Mouse (Mus musculus) left cerebral cortex, adult 8-10 months (tissue): ENCODE measurements around the gene Hoxa6. TPM values are rescaled to one million over a fixed set of nuclear protein-coding genes. Genes with fewer than 3 reads are reported as not detected.

Experiments
- DNase-seq, 2 experiments: peaks; one replicate each; pipeline ENCODE4 v3.0.0; 2022; ENCODE audit warnings: low spot score in 2 of 2
- total RNA-seq, 4 experiments: library from RNA; stranded (reverse); gene quantifications; 2 replicates each; pipeline ENCODE4 v1.2.4; 2022

Hoxa6 gene
- total RNA-seq, 4 experiments from 2014 or later = not detected

DNA sequence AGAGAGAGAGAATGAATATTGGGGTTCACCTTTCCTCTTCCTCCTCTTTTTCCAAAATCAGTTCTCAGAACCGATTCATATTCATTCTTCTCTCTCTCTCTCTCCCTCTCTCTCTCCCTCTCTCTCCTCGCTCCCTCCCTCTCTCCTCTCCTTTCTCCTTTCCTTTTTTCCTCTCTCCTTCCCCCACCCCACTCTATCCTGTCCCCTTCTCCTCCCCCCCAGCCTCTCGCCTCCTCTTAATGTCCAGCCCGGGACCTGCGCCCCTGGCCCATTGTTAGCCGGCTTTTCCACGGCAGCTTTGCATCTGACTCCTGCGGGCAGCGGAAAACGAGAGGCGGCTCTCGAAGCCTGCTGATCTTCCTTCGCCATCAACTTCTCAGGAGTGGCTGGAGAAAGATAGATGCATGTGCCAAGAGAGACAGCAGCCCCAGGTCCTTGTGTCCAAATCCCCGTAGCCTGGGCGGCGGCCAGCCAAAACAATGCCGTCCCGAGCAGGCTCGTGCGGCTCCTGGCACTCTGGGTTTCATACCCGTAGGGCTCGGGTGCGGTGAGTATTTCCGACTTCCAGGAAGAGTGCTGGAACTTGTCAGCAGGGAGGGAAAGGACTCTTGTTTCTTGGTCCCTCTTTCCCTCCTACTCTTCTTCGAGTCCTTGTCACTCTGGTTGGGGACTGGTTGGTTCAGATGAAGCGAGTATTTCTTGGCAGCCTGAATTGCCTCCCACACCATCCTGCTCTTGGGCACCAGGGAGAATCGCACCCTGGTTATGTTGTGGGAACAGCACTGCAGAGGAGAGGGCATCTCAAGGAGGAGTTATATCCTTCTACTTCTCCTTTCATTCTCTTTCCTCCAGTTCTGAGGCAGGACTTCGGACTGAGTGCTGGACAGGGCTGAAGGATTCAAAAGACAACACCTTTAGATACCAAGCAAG, 42.8 kb downstream of the Hoxa6 start:
- no peak for DNase-seq

DNA sequence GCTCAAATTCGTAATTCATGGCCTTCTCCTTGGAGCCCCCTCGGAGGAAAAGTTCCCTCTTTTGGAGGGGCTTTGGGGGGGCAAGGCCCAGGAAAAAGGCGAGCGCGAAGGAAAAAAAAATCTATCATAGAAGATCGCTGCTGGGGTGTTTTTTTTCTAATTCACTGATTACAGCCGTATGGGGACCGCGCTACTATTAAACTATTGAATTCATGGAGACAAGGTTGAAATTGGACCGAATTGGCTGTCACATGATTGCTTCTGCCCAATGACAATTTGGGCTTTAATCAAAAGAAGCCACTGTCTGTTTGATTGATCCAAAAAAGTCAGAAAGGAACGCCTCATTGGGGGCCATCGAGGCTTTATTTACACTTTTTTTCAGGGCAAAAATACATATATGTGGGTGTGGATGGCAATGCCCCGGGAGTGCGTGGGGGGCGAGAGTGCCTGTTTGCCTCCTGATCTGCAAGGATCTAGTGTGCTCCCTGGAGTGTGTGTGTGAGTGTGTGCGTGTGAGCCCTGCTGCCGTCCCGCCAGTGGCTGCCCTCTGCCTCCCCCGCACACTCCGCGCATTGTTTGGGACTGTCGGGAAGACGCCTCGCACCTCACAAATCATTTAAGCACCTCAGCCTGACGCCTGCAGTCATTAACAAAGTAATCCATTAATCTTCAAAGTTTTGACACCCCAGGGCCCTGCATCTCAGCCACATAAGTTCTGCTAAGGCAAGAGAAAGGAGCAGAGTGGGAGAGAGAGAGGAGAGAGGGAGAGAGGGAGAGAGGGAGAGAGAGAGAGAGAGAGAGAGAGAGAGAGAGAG, 43.7 kb downstream of the Hoxa6 start, which contains the start of gene Hoxa2:
Gene Hoxa2 (minus strand): TSS at position 206 of the 815 bp plus-strand sequence.
- no peak for DNase-seq

DNA sequence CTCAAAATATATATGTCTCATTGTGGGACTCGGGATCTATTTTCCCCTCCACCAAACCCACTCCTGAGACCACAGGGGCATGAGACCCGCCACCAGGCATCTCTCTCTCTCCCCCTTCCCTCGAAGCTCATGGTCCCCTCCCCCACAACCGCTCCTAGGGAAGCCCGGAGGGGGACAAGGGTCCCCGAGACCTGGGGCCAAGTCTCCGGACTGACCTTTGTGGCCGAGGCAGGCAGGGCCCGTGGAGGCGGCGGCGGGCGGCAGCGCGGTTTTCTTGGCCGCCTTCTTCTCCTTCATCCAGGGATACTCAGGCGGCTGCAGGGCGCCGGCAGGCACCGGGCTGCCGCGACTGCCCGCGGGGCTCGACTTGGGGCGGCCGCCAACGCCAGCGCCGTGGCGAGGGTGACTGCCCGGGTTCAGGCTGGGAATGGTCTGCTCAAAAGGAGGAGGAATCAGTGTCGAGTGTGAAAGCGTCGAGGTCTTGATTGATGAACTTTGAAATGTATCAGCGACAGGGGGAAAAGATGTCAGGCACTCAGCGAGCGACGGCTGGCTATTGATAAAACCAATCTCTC, 44.4 kb downstream of the Hoxa6 start:
- DNase-seq = no peak

GRCm38 (mm10) chr6:52163366-52164031, 45.0 kb downstream of the Hoxa6 start:
- DNase-seq = no peak

- DNase-seq = no peak
Observed at GRCm38 (mm10) chr6:52162611-52163365, 45.7 kb downstream of the Hoxa6 start.

DNA sequence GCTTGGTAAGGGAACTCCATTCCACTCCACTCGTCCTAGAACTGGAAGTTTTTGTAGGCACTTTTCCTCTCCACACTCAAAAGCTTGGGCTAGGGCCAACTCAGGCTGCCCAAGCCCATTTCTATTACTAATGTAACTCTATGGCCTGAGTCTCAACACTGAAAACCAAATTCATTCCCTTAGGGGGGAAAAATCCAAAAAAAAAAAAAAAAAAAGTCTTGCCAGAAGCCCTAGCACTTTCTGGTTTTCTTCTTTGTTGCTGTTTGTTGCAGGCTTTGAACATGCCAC, 46.5 kb downstream of the Hoxa6 start:
- no peak for DNase-seq

DNA sequence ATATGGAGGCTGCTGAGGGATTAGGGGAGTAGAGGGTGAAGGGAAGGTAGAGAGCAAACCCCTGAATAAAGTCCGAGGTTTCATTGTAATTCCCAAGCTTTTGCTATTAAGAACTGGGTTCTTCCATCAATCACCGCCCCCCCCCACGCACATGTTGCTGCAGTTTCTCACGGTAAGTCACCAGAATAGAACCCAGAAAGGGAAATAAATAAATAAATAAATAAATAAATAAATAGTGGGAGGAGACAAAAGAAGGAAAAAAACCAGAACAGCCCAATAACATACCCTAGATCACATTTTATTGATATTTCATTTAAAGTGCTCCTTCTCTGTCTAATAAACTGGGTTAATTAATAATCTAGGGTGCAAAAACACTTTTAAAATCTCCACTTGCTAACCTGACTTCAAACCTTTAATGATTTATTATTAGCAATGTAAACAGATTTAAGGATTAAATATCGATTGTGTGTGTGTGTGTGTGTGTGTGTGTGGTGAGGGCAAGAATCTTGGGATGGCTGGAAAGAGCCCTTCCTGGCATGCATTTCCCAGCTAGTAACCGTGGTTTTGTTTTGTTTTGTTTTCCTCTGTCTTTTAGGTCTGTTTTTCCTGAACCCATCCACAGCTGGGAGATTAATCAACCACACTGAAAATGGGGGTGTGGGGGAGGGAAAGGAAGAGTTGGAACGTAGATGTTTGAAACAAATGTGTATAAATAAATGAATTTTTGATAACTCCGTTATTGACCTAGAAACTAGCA, 47.0 kb downstream of the Hoxa6 start:
- DNase-seq = no peak

DNA sequence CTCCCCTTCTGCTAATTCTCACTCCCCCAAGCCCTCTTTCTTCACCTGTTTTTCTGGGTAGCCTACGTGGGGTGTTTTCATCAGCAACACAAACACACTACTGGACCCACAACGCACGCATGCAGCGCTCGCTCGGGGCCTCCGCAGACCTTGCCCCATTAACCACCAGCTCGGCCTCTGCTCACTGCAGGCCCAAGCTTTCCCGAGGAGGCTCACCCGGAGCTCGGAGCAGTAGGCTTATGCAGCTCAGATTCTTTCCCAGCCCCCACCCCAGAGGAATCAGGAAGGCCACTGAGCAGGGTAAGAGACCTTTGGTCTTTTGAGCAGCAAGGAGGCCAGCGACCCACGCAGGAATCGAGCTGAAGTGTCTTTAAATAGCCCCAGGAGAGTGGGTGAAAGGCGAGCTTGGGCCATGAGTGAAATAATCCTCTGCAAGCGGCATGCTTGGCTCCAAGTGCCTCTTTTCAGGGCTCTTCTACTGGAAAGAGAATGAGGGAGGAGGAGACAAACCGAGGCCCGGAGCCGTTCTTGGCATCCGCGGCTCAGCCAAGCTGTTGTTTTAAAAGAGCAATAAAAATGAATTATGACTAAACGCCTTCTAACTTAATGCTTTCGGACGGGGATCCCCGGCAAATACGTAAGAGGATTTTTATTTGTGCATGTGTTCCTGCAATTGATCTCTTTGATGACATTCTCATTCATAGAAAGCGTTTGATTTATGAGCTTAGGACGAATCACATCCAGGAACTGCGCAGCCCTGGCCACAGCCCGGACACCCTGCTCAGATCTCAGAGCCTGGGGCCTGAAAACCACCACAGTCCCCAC, 47.8 kb downstream of the Hoxa6 start:
- DNase-seq = no peak

GRCm38 (mm10) chr6:52159979-52160378, 48.5 kb downstream of the Hoxa6 start:
- DNase-seq = no peak

DNA sequence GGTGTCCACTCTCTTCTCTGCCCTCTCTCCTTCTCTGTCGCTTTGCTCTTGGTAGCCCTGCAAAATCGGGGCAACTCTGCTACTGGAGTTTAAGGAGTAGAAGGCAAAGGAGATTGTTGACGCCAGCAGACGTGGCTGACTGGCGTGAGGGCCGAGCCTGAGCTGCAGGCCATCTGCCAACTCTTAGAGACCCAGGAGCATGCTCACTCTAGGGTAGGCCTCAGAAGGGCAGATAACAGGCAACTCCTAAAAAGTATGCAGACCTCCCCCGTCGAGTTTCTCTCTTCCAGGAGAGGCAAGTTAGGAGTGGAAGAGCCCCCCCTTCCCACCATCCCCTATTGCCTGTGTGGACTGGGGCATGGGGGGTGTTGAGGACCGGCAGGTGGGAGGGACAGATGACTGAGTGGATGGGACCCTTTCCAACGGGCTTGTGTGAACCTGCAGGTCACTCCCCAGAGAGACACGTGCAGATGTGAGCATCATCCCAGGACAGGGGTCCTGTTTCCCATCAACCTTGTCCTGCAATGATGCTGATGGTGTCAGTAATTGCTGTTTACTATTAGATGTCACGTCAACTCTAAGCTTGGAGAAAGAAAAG, 49.3 kb downstream of the Hoxa6 start:
- no peak for DNase-seq

DNA sequence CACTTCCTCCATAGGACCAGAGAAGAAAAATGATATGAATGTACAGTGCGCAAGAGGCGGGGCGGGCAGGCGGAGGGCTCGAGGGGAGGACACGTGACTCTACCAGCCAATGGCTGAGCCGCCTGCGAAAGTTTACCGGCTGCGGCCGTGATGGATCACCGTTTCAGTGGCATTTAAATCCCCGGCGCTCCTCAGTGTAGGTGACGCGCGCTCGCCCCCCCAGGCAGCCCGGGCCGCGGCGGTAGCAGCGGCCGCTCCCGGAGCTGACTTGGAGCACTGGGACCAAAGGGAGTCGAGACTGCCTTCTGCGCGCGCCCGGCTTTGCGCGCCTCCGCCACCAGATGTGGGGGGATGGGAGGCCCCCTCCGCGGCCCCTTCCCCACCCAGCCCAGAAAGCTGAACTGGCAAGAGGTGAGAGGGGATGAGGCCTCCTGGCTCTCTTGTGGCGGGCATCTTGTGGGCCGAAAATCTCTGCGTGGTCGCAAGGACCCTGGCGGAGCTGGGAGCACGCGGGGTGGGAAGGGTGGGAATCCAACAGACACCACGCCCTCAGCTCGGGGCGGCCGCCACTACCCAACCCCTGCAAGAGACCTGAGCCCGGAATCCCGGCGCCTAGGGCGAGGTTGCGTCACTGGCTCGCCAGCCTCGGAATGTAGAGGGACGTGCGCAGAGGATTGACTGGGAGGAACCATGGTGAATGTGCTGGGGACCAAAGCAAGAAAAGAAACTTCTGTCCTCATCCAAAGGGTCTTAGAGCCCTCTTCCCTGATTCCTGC, 50.1 kb downstream of the Hoxa6 start, which contains the start of gene Hoxa1:
Gene Hoxa1 (minus strand): TSS at position 42 of the 776 bp plus-strand sequence.
- no peak for DNase-seq

GRCm38 (mm10) chr6:52157466-52158275, 50.9 kb downstream of the Hoxa6 start:
- no peak for DNase-seq

DNA sequence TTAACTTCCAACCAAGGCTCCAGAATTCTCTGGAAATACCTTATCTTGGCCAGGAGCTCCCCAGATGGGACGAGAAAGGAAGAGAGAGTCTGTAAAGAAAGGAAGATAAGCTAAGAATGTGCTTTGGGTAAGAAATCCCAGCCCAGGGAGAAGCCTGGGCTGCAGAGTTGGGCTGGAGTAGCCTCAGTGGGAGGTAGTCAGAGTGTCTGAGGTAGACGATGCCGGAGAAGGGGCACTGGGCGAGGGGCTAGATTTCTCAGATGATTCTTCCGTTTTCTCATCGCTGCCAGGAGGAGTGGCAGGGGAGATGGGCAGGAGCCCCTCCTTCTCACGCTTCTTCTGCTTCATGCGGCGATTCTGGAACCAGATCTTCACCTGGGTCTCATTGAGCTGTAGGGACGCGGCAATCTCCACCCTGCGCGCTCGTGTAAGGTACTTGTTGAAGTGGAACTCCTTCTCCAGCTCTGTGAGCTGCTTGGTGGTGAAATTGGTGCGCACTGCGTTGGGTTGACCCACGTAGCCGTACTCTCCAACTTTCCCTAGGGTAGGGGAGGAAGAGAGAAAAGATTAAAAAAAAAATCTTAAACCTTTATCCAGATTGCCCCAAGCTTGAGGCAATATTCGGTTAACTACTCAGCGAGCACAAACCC, 51.8 kb downstream of the Hoxa6 start:
- DNase-seq = no peak
